In genomic region chr6:142616659-142617058, GRCm38 (mm10) we compare ENCODE assay signal across 12 mouse cellular contexts. TPM values are rescaled to one million over a fixed set of nuclear protein-coding genes. Genes with fewer than 3 reads are reported as not detected.
DNase-seq lines count a peak whose midpoint lies in the region; ATAC-seq and TF ChIP-seq lines count a peak whose summit lies in the region.
"Had no signal": no experiment of that assay in that cellular context is flagged by ENCODE, and none has a peak within 500 bp of the region (broad histone marks: within the 10 kb centered on the region; RNA-seq: fewer than 3 reads in every experiment).

No protein-coding gene starts in this region.

- 28% methylated on average over 3 of the region's 3 CpGs for WGBS in heart, embryonic 11.5 days (ENCODE audit: insufficient replicate concordance)
- WGBS in heart, adult 2 months, result 19% methylated on average over 3 of the region's 3 CpGs
- 46% methylated on average over 3 of the region's 3 CpGs for WGBS in hindbrain, embryonic 14.5 days
- WGBS in thymus, adult 2 months, result 65% methylated on average over 3 of the region's 3 CpGs

- no peaks in the 10 kb centered on the region for H3K27me3 ChIP-seq in heart, embryonic 11.5 days (ENCODE audit: control insufficient read depth, insufficient read depth, low read length)
- H3K27me3 ChIP-seq in heart, adult 2 months (ENCODE audit: control insufficient read depth, insufficient read depth, low read length), result no peaks in the 10 kb centered on the region
- no peaks in the 10 kb centered on the region for H3K27me3 ChIP-seq in hindbrain, embryonic 14.5 days (ENCODE audit: control insufficient read depth, insufficient read depth, low read length)
- no peaks in the 10 kb centered on the region for H3K27me3 ChIP-seq in thymus, adult 2 months (ENCODE audit: control insufficient read depth, insufficient read depth, low read length)
- H3K27me3 ChIP-seq: neural tube, embryonic 15.5 days had no signal

- no peak overlapping the region for H3K4me3 ChIP-seq in heart, embryonic 11.5 days (ENCODE audit: low read depth, low read length)
- H3K4me3 ChIP-seq in heart, adult 2 months, result no peak overlapping the region
- no peak overlapping the region for H3K4me3 ChIP-seq in hindbrain, embryonic 14.5 days (replicated peaks; ENCODE audit: low read length)
- no peak overlapping the region for H3K4me3 ChIP-seq in thymus, adult 2 months (ENCODE audit: control insufficient read depth, insufficient read depth, low read length)
- H3K4me3 ChIP-seq: layer of hippocampus, adult 2 months; neural tube, embryonic 15.5 days had no signal

- TF ChIP-seq POLR2A in heart, adult 2 months (IDR thresholded peaks at IDR 0.05; ENCODE audit: insufficient read depth, low read depth, low read length), result no peak
- no peak for TF ChIP-seq POLR2A in thymus, adult 2 months (IDR thresholded peaks at IDR 0.05; ENCODE audit: control insufficient read depth, extremely low read depth, insufficient read depth, low read length, poor library complexity)

- no peak for ATAC-seq in heart, embryonic 11.5 days (replicated peaks; ENCODE audit: insufficient number of reproducible peaks, low FRiP score, low TSS enrichment)
- ATAC-seq in hindbrain, embryonic 14.5 days (ENCODE audit: low FRiP score), result no peak
- ATAC-seq: intestine, embryonic 16.5 days; midbrain, embryonic 16.5 days had no signal

- no peak for TF ChIP-seq EP300 in heart, adult 2 months (IDR thresholded peaks at IDR 0.05; ENCODE audit: insufficient read depth, low read depth, low read length)

- H3K79me2 ChIP-seq in heart, adult 2 months (replicated peaks; ENCODE audit: control insufficient read depth, insufficient read depth, low read length), result no peaks in the 10 kb centered on the region

- intact Hi-C loops in heart, adult 2 months (cut with DNase I), result loop anchor here (5.0 kb wide), 1 partner anchor 36 kb away; no protein-coding TSS in a partner anchor
- intact Hi-C loops in heart, postnatal 14 days (cut with DNase I), result no loop called here

- H3K4me1 ChIP-seq in heart, embryonic 11.5 days (ENCODE audit: control insufficient read depth, insufficient read depth, low read length), result no peaks in the 10 kb centered on the region
- H3K4me1 ChIP-seq in heart, adult 2 months (ENCODE audit: control insufficient read depth, insufficient read depth, low read length), result no peaks in the 10 kb centered on the region; the same call in 1 of the 2 replicates
- H3K4me1 ChIP-seq in hindbrain, embryonic 14.5 days (replicated peaks; ENCODE audit: control insufficient read depth, insufficient read depth, low read length), result no peaks in the 10 kb centered on the region
- H3K4me1 ChIP-seq in thymus, adult 2 months (replicated peaks; ENCODE audit: control insufficient read depth, insufficient read depth, low read length), result no peaks in the 10 kb centered on the region; the same call in 1 of the 2 replicates
- H3K4me1 ChIP-seq: neural tube, embryonic 15.5 days had no signal

- H3K9me3 ChIP-seq in heart, embryonic 11.5 days (replicated peaks; ENCODE audit: control insufficient read depth, low read length), result no peaks in the 10 kb centered on the region
- no peaks in the 10 kb centered on the region for H3K9me3 ChIP-seq in hindbrain, embryonic 14.5 days (ENCODE audit: control insufficient read depth, low read length)
- H3K9me3 ChIP-seq: neural tube, embryonic 15.5 days had no signal

- peaks cover 5% of the 10 kb centered on the region for H3K36me3 ChIP-seq in heart, embryonic 11.5 days (ENCODE audit: control insufficient read depth, insufficient read depth, low read length)
- H3K36me3 ChIP-seq in heart, adult 2 months (ENCODE audit: control insufficient read depth, insufficient read depth, low read length), result peaks cover 14% of the 10 kb centered on the region
- no peaks in the 10 kb centered on the region for H3K36me3 ChIP-seq in hindbrain, embryonic 14.5 days (replicated peaks; ENCODE audit: control insufficient read depth, insufficient read depth)
- no peaks in the 10 kb centered on the region for H3K36me3 ChIP-seq in thymus, adult 2 months (ENCODE audit: control insufficient read depth, insufficient read depth, low read length)
- H3K36me3 ChIP-seq: neural tube, embryonic 15.5 days had no signal

- TF ChIP-seq CTCF in heart, adult 2 months (IDR thresholded peaks at IDR 0.05), result no peak
- TF ChIP-seq CTCF in thymus, adult 2 months (IDR thresholded peaks at IDR 0.05; ENCODE audit: borderline replicate concordance, control insufficient read depth, extremely low read depth, insufficient read depth, low read length, poor library complexity), result no peak

- H3K9ac ChIP-seq in heart, embryonic 11.5 days (ENCODE audit: low read depth, low read length), result no peak overlapping the region
- H3K9ac ChIP-seq in heart, adult 2 months (ENCODE audit: low read depth, low read length), result no peak overlapping the region
- no peak overlapping the region for H3K9ac ChIP-seq in hindbrain, embryonic 14.5 days
- H3K9ac ChIP-seq: neural tube, embryonic 15.5 days had no signal

- H3K4me2 ChIP-seq in heart, embryonic 11.5 days, result no peak overlapping the region
- H3K4me2 ChIP-seq in hindbrain, embryonic 14.5 days (replicated peaks), result no peak overlapping the region
- H3K4me2 ChIP-seq: neural tube, embryonic 15.5 days had no signal

- H3K27ac ChIP-seq in heart, embryonic 11.5 days (ENCODE audit: low read depth, low read length), result no peak overlapping the region
- H3K27ac ChIP-seq in heart, adult 2 months, result peak overlapping the region; percentile 17; the same call in 1 of the 2 replicates
- H3K27ac ChIP-seq in hindbrain, embryonic 14.5 days, result no peak overlapping the region
- no peak overlapping the region for H3K27ac ChIP-seq in thymus, adult 2 months (ENCODE audit: control insufficient read depth, insufficient read depth, low read length)
- H3K27ac ChIP-seq: layer of hippocampus, adult 2 months; neural tube, embryonic 15.5 days had no signal

- DNase-seq in heart, adult 18-20 months, result peak; percentile 54 to 61
- peak; percentile 33 to 53 for DNase-seq in heart, adult 2 months
- DNase-seq in heart, postnatal 14 days, result peak; percentile 39 to 53
- peak; percentile 32 to 72 for DNase-seq in lung, postnatal 4 days
- no peak for DNase-seq in hindbrain, embryonic 14.5 days (ENCODE audit: low spot score)
- DNase-seq in thymus, adult 2 months, result no peak
- DNase-seq: cerebellum, adult 9-10 months had no signal

RNA-seq across cellular contexts. Expression of gene Kcnj8, which starts 45.2 kb away (rescaled TPM):
- 10 to 100 TPM; 15.8 to 19.6 TPM for total RNA-seq in heart, adult 18-20 months (2021)
- 2.2 and 3.0 TPM in 2 replicates for polyA plus RNA-seq in heart, embryonic 11.5 days (2014; fragmentation: Nextera tagmentation; extraction: Ambion mirVana)
- 10 to 100 TPM; 21.5 to 23.6 TPM for total RNA-seq in heart, adult 2 months (2021)
- 32.4 and 46.9 TPM in 2 replicates for polyA plus RNA-seq in heart, adult 2 months (2012; rRNA removed)
- 10 to 100 TPM; 33.3 to 39.2 TPM for total RNA-seq in heart, postnatal 14 days (2021)
- 12.4 and 12.9 TPM in 2 replicates for polyA plus RNA-seq in hindbrain, embryonic 14.5 days (2014; fragmentation: Nextera tagmentation; extraction: Ambion mirVana)
- 3.1 and 3.9 TPM in 2 replicates for polyA plus RNA-seq in thymus, adult 2 months (2012; rRNA removed)

Comparison
In these comparisons a context has a peak if more than half of its experiments do, and no peak if none do; other contexts are left out.
1. DNase-seq: peak in heart, adult 18-20 months (2 of 2), heart, adult 2 months (2 of 2), heart, postnatal 14 days (2 of 2) and lung, postnatal 4 days (2 of 2); none in hindbrain, embryonic 14.5 days (single experiment) and thymus, adult 2 months (single experiment).